Mouse (Mus musculus): ENCODE data around the gene Xpnpep1. TPM values are rescaled to one million over a fixed set of nuclear protein-coding genes. Genes with fewer than 3 reads are reported as not detected.

The Xpnpep1 gene
- polyA plus RNA-seq, 1 experiment from 2014 or later, result 120 TPM

- ATAC-seq, result no peak
- no peak overlapping the region; the same call in 1 of the 2 replicates for H3K27ac ChIP-seq
Observed at GRCm38 (mm10) chr19:53022037-53022614, 17.9 kb downstream of the Xpnpep1 start.

GRCm38 (mm10) chr19:53021537-53021936, 18.5 kb downstream of the Xpnpep1 start:
- Histone ChIP-seq H3K4me1 (peaks cover 7% of the 10 kb centered on the region; the same call in 1 of the 2 replicates), H3K4me3 (no peak overlapping the region), H3K27ac (no peak overlapping the region), H3K9me3 (replicated peaks) (no peaks in the 10 kb centered on the region), H3K36me3 (ENCODE audit: poor library complexity, severe bottlenecking) (peaks cover 39% of the 10 kb centered on the region), H3K9ac (no peak overlapping the region), H3K27me3 (no peaks in the 10 kb centered on the region), H3K4me2 (no peak overlapping the region)
- 82% methylated on average over 10 of the region's 10 CpGs for WGBS
- ATAC-seq, result no peak

More at GRCm38 (mm10) chr19:53022037-53022614, 17.9 kb downstream of the Xpnpep1 start:
- Histone ChIP-seq H3K4me3 (no peak overlapping the region), H3K4me2 (no peak overlapping the region), H3K9ac (no peak overlapping the region), H3K36me3 (ENCODE audit: poor library complexity, severe bottlenecking) (peaks cover 39% of the 10 kb centered on the region), H3K9me3 (replicated peaks) (no peaks in the 10 kb centered on the region), H3K4me1 (peaks cover 7% of the 10 kb centered on the region; the same call in 1 of the 2 replicates), H3K27me3 (no peaks in the 10 kb centered on the region)
- WGBS, result 90% methylated on average over 8 of the region's 8 CpGs

GRCm38 (mm10) chr19:53019716-53020463, 20.1 kb downstream of the Xpnpep1 start:
- peak; percentile 34 for ATAC-seq
- H3K9me3 ChIP-seq (replicated peaks), result no peaks in the 10 kb centered on the region
- no peaks in the 10 kb centered on the region for H3K27me3 ChIP-seq
- no peak overlapping the region for H3K27ac ChIP-seq
- peaks cover 16% of the 10 kb centered on the region for H3K4me1 ChIP-seq
- peaks cover 27% of the 10 kb centered on the region for H3K36me3 ChIP-seq (ENCODE audit: poor library complexity, severe bottlenecking)
- no peak overlapping the region for H3K9ac ChIP-seq
- 65% methylated on average over 13 of the region's 13 CpGs for WGBS
- H3K4me2 ChIP-seq, result no peak overlapping the region
- H3K4me3 ChIP-seq, result no peak overlapping the region

- Histone ChIP-seq H3K27me3 (no peaks in the 10 kb centered on the region), H3K27ac (no peak overlapping the region), H3K9me3 (replicated peaks) (no peaks in the 10 kb centered on the region), H3K4me2 (no peak overlapping the region), H3K4me1 (peaks cover 19% of the 10 kb centered on the region), H3K36me3 (ENCODE audit: poor library complexity, severe bottlenecking) (peaks cover 12% of the 10 kb centered on the region), H3K9ac (no peak overlapping the region), H3K4me3 (no peak overlapping the region)
- no peak for ATAC-seq
- 88% methylated on average over 9 of the region's 9 CpGs for WGBS
Observed at GRCm38 (mm10) chr19:53017954-53018353, 22.1 kb downstream of the Xpnpep1 start.

GRCm38 (mm10) chr19:53017248-53017647, 22.8 kb downstream of the Xpnpep1 start:
- H3K4me3 ChIP-seq, result no peak overlapping the region
- peaks cover 19% of the 10 kb centered on the region for H3K4me1 ChIP-seq
- WGBS, result 85% methylated on average over 11 of the region's 11 CpGs
- no peaks in the 10 kb centered on the region for H3K27me3 ChIP-seq
- no peak overlapping the region for H3K27ac ChIP-seq
- H3K9me3 ChIP-seq (replicated peaks), result no peaks in the 10 kb centered on the region
- no peak overlapping the region for H3K9ac ChIP-seq
- ATAC-seq, result no peak
- no peak overlapping the region for H3K4me2 ChIP-seq
- H3K36me3 ChIP-seq (ENCODE audit: poor library complexity, severe bottlenecking), result peaks cover 10% of the 10 kb centered on the region

- WGBS, result 46% methylated on average over 21 of the region's 21 CpGs
- Histone ChIP-seq H3K27me3 (no peaks in the 10 kb centered on the region), H3K4me1 (peaks cover 19% of the 10 kb centered on the region), H3K27ac (no peak overlapping the region), H3K9me3 (replicated peaks) (no peaks in the 10 kb centered on the region), H3K4me3 (peak overlapping the region; percentile 20), H3K36me3 (ENCODE audit: poor library complexity, severe bottlenecking) (peaks cover 28% of the 10 kb centered on the region), H3K9ac (peak overlapping the region; percentile 54), H3K4me2 (peak overlapping the region; percentile 47)
- ATAC-seq, result peak; percentile 63
Observed at GRCm38 (mm10) chr19:53014910-53015710, 24.9 kb downstream of the Xpnpep1 start.

- ATAC-seq, result no peak
- WGBS, result 97% methylated on average over 3 of the region's 3 CpGs
- H3K36me3 ChIP-seq (ENCODE audit: poor library complexity, severe bottlenecking), result peaks cover 39% of the 10 kb centered on the region
Observed at GRCm38 (mm10) chr19:53013744-53014143, 26.3 kb downstream of the Xpnpep1 start.

GRCm38 (mm10) chr19:53013341-53013740, 26.7 kb downstream of the Xpnpep1 start:
- Histone ChIP-seq H3K27ac (no peak overlapping the region), H3K36me3 (ENCODE audit: poor library complexity, severe bottlenecking) (peaks cover 39% of the 10 kb centered on the region), H3K9me3 (replicated peaks) (no peaks in the 10 kb centered on the region), H3K4me3 (no peak overlapping the region), H3K4me2 (no peak overlapping the region), H3K4me1 (peaks cover 21% of the 10 kb centered on the region), H3K9ac (no peak overlapping the region), H3K27me3 (no peaks in the 10 kb centered on the region)
- 94% methylated on average over 7 of the region's 7 CpGs for WGBS
- ATAC-seq, result no peak

More at GRCm38 (mm10) chr19:53013744-53014143, 26.3 kb downstream of the Xpnpep1 start:
- Histone ChIP-seq H3K9ac (no peak overlapping the region), H3K9me3 (replicated peaks) (no peaks in the 10 kb centered on the region), H3K4me3 (no peak overlapping the region), H3K4me1 (peaks cover 19% of the 10 kb centered on the region), H3K27ac (no peak overlapping the region), H3K27me3 (no peaks in the 10 kb centered on the region), H3K4me2 (no peak overlapping the region)

GRCm38 (mm10) chr19:53010941-53011340, 29.1 kb downstream of the Xpnpep1 start:
- WGBS, result 68% methylated on average over 5 of the region's 5 CpGs
- no peaks in the 10 kb centered on the region for H3K27me3 ChIP-seq
- no peak overlapping the region for H3K4me2 ChIP-seq
- H3K4me3 ChIP-seq, result no peak overlapping the region
- ATAC-seq, result no peak
- H3K36me3 ChIP-seq (ENCODE audit: poor library complexity, severe bottlenecking), result peaks cover 55% of the 10 kb centered on the region
- H3K9me3 ChIP-seq (replicated peaks), result no peaks in the 10 kb centered on the region
- H3K27ac ChIP-seq, result no peak overlapping the region
- no peak overlapping the region for H3K9ac ChIP-seq
- peaks cover 15% of the 10 kb centered on the region for H3K4me1 ChIP-seq

- H3K9me3 ChIP-seq (replicated peaks), result no peaks in the 10 kb centered on the region
- WGBS, result 94% methylated on average over 5 of the region's 5 CpGs
- H3K36me3 ChIP-seq (ENCODE audit: poor library complexity, severe bottlenecking), result peaks cover 74% of the 10 kb centered on the region
- H3K27me3 ChIP-seq, result no peaks in the 10 kb centered on the region
- H3K27ac ChIP-seq, result no peak overlapping the region
- H3K9ac ChIP-seq, result no peak overlapping the region
- ATAC-seq, result no peak
- no peak overlapping the region for H3K4me3 ChIP-seq
- H3K4me1 ChIP-seq, result 0 out of 2 replicates have a peak, but pooled peaks cover 3% of the 10 kb centered on the region
- no peak overlapping the region for H3K4me2 ChIP-seq
Observed at GRCm38 (mm10) chr19:53008921-53009320, 31.1 kb downstream of the Xpnpep1 start.

GRCm38 (mm10) chr19:53008020-53008705, 31.9 kb downstream of the Xpnpep1 start:
- Histone ChIP-seq H3K9ac (no peak overlapping the region), H3K9me3 (replicated peaks) (no peaks in the 10 kb centered on the region), H3K36me3 (ENCODE audit: poor library complexity, severe bottlenecking) (peaks cover 80% of the 10 kb centered on the region), H3K27me3 (no peaks in the 10 kb centered on the region), H3K4me3 (no peak overlapping the region), H3K27ac (no peak overlapping the region), H3K4me1 (0 out of 2 replicates have a peak, but pooled peaks cover 3% of the 10 kb centered on the region), H3K4me2 (no peak overlapping the region)
- peak; percentile 56 for ATAC-seq
- 63% methylated on average over 6 of the region's 6 CpGs for WGBS

Measured in forebrain, embryonic 13.5 days (tissue).